Mouse (Mus musculus) testis, adult 2 months (tissue): ENCODE data around the gene Syn3. TPM values are rescaled to one million over a fixed set of nuclear protein-coding genes. Genes with fewer than 3 reads are reported as not detected.

Experiments used
- H3K27ac ChIP-seq: fragments of 200-500 bp; 2 replicates; pipeline ENCODE4 v1.5.1; 2012; ENCODE audit warnings: low read depth, low read length; ENCODE audit not compliant: control insufficient read depth, insufficient read depth
- H3K27me3 ChIP-seq: fragments of 200-500 bp; 2 replicates; pipeline ENCODE4 v1.6.1; 2012; ENCODE audit warnings: mild to moderate bottlenecking, low read length, moderate library complexity; ENCODE audit not compliant: control insufficient read depth, insufficient read depth
- H3K36me3 ChIP-seq: fragments of 200-500 bp; 2 replicates; pipeline ENCODE4 v1.6.1; 2012; ENCODE audit warnings: mild to moderate bottlenecking, low read length; ENCODE audit not compliant: control insufficient read depth, insufficient read depth
- H3K4me1 ChIP-seq: fragments of 200-500 bp; 2 replicates; pipeline ENCODE4 v1.6.1; 2012; ENCODE audit warnings: low read length; ENCODE audit not compliant: control insufficient read depth, insufficient read depth
- H3K4me3 ChIP-seq: fragments of 200-500 bp; 2 replicates; pipeline ENCODE4 v1.5.1; 2012; ENCODE audit warnings: low read depth, mild to moderate bottlenecking, low read length, moderate library complexity, mixed read lengths; ENCODE audit not compliant: control insufficient read depth
- CTCF ChIP-seq: fragments of 200-500 bp; IDR thresholded peaks from 2 replicates; pipeline ENCODE4 v1.5.1; 2012; ENCODE audit warnings: low read depth, mild to moderate bottlenecking, inconsistent platforms, low read length, moderate library complexity; ENCODE audit not compliant: control insufficient read depth, insufficient read depth, insufficient replicate concordance
- POLR2A ChIP-seq: fragments of 200-500 bp; IDR thresholded peaks from 2 replicates; pipeline ENCODE4 v1.6.1; 2012; ENCODE audit warnings: low read depth, mild to moderate bottlenecking, inconsistent platforms, low read length, moderate library complexity; ENCODE audit not compliant: control insufficient read depth
- polyA plus RNA-seq: library from polyadenylated mRNA; depleted of rRNA; stranded (reverse); fragments of >200 nt; gene quantifications from 2 replicates; pipeline ENCODE4 v1.2.3, GENCODE M21; 2012

The Syn3 gene
- polyA plus RNA-seq, 1 experiment: 0.84 TPM

DNA sequence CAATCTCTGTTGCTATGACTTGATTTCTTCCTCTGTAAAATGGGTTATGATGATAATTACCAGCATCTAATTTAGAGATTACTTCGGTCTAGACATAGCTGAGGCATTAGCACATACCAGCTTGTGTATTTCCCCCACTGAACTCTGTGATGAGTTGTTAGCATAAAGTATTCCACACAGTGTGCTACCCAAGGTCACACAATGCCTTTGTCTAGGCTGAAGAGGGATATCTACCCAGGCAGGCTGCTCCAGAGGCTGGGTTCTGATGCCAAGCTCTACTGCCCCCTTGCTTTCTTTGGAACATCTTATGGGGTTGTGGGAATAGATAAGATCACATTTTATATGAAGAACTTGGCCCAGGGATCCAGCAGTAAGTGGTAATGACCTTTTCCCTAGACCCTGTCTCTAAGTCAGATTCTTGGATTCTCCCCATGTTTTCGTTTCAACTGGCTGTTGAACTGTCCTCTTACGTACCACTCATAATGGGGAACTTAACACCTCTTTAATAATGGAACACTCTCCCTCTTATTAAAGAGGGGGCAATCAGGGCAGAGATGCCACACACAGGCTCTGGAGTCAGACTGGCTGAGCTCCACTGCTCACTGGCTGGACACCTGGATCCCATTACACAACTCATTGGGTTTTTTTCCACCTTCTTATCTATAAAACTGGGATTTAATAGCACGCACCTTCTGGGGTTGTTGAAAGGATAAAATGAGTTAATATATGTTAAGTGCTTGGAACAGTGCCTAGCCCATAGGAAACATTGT, 100.9 kb downstream of the Syn3 start:
- no peak overlapping the region for H3K27ac ChIP-seq
- H3K27me3 ChIP-seq: no peaks in the 10 kb centered on the region
- H3K36me3 ChIP-seq: no peaks in the 10 kb centered on the region
- TF ChIP-seq CTCF: no peak
- TF ChIP-seq POLR2A: no peak
- H3K4me3 ChIP-seq: no peak overlapping the region
- no peaks in the 10 kb centered on the region for H3K4me1 ChIP-seq

DNA sequence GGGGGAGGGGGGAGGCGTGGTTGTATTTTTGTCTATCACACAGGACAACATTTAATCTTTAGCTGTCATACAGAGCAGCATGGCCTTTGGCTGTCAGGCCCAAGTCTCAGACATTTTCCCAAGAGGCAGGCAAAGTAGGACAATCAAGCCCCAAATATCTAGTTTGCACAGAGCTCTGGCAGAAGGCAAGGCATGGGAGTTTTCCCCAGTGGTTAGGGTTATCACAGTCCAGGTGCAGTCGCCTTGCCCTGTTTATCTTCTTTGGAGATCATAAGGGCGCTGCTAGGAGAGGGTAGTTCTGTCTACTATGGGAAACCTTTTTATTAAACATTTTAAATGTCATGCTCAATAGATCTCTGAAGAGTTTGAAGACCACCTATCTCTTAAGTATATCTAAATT, 106.3 kb downstream of the Syn3 start:
- Histone ChIP-seq H3K36me3 (no peaks in the 10 kb centered on the region), H3K27me3 (no peaks in the 10 kb centered on the region), H3K4me3 (no peak overlapping the region), H3K27ac (no peak overlapping the region), H3K4me1 (peaks cover 7% of the 10 kb centered on the region; the same call in 1 of the 2 replicates)
- TF ChIP-seq POLR2A (no peak), CTCF (no peak)

DNA sequence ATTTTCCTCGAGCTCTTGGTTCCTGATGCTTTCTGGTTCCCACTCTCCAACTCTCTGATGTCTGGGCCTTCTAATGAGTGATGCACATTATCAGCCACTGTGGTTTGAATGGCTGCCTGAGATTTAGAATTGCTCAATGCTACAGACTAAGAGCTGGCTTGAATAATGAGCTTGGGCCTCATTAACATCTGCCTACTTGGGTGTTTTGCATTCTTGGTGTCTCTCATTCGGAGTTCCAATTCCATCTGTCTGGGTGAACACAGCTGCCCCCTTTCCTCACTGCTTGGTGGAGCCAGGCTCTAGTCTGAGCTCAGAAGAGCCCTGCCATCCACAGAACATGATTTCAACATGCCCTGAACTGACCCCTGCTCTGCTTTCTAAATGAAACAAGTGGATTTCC, 108.8 kb downstream of the Syn3 start:
- H3K27ac ChIP-seq: no peak overlapping the region
- TF ChIP-seq POLR2A (no peak), CTCF (no peak)

DNA sequence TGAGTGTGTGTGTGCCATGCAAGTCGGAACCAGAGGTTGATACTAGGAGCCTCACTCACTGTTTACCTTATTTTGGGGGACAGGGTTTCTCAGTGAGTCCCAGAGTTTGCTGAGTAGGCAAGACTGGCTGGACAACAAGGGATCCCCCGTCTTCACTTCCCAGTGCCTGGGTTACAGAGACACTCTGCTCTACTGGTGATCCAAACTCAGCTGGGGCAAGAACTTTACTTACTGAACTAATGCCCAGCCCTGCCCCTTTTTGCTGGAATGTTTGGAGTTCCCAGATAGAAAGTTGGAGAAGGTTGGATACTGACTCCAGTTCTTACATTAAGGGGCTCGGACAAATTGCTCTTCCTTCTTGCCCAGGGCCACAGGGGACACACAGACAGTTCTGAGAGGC, 109.3 kb downstream of the Syn3 start:
- H3K27me3 ChIP-seq: no peaks in the 10 kb centered on the region
- H3K4me3 ChIP-seq: no peak overlapping the region
- no peak for TF ChIP-seq CTCF
- no peak for TF ChIP-seq POLR2A
- H3K4me1 ChIP-seq: peaks cover 8% of the 10 kb centered on the region; the same call in 1 of the 2 replicates
- H3K27ac ChIP-seq: no peak overlapping the region
- no peaks in the 10 kb centered on the region for H3K36me3 ChIP-seq

More for the DNA sequence above, 108.8 kb downstream of the Syn3 start:
- Histone ChIP-seq H3K27me3 (no peaks in the 10 kb centered on the region), H3K4me3 (no peak overlapping the region), H3K36me3 (no peaks in the 10 kb centered on the region), H3K4me1 (peaks cover 8% of the 10 kb centered on the region; the same call in 1 of the 2 replicates)

DNA sequence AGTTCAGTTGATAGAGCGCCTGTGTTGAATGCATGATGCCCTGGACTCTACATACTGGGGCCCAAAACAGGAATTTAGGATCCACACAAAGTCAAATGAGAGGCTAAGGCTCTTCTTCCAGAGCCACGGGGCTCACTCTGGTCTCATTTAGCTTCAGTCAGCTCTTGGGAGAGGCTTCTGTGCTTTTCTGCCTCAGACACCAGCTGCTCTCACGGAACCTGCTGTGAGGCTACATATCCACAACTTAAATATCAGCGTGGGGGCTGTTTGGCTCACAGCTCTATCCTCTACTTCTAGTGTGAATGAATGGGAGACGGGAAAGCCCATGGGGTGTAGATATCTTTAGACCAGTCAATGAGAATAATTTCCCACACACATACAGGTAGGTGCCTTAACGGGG, 109.9 kb downstream of the Syn3 start:
- Histone ChIP-seq H3K36me3 (no peaks in the 10 kb centered on the region), H3K27ac (no peak overlapping the region), H3K4me1 (peaks cover 8% of the 10 kb centered on the region; the same call in 1 of the 2 replicates), H3K27me3 (no peaks in the 10 kb centered on the region), H3K4me3 (no peak overlapping the region)
- TF ChIP-seq CTCF: no peak
- no peak for TF ChIP-seq POLR2A

GRCm38 (mm10) chr10:86387821-86388440, 110.8 kb downstream of the Syn3 start:
- Histone ChIP-seq H3K27ac (no peak overlapping the region), H3K4me3 (no peak overlapping the region), H3K36me3 (no peaks in the 10 kb centered on the region), H3K27me3 (no peaks in the 10 kb centered on the region), H3K4me1 (peaks cover 8% of the 10 kb centered on the region; the same call in 1 of the 2 replicates)
- TF ChIP-seq CTCF: no peak
- TF ChIP-seq POLR2A: no peak

- Histone ChIP-seq H3K27ac (no peak overlapping the region), H3K4me3 (no peak overlapping the region), H3K4me1 (peaks cover 8% of the 10 kb centered on the region; the same call in 1 of the 2 replicates), H3K27me3 (no peaks in the 10 kb centered on the region), H3K36me3 (no peaks in the 10 kb centered on the region)
- TF ChIP-seq CTCF: no peak
- no peak for TF ChIP-seq POLR2A
Measured at GRCm38 (mm10) chr10:86386232-86386631, 112.5 kb downstream of the Syn3 start.
